Mouse (Mus musculus): ENCODE results near the gene Dcst1.

- TF ChIP-seq CTCF (conservative IDR thresholded peaks at IDR 0.05; ENCODE audit: insufficient read depth, insufficient read length, low read depth, low read length) = no peak
- TF ChIP-seq POLR2A (IDR thresholded peaks at IDR 0.05; ENCODE audit: low read depth, low read length) = no peak
Observed at GRCm38 (mm10) chr3:89304440-89304839, 60.6 kb downstream of the Dcst1 start.

All from kidney, adult 2 months (tissue).